Mouse (Mus musculus): ENCODE measurements at regions not wholly inside any gene's neighbourhood (a gene's known extent, or its start where the extent isn't known, plus 50 kb on each side); places are given as distances from the start of the nearest gene placed in this dataset.

DNA sequence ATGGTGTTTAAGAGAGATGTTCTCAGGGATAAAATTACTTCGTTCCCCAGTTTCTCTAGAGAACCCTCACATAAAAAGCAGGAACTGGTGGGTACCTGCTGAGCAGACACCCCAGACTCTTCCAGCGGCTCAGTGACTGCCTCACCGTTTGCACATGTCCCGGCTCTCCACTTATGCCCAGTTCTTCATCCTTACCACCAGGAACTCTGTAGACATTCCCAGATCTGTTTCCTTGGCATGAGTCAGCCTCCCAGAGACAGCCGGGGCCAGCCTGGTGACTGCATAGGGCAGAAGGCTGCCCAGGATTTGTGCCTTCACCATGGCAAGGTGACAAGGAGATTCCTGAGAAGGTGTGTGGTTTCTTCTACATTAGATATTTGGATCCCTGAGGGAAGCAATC lies 81.6 kb upstream of the Rasgrf1 start:
- no peak overlapping the region for H3K27ac ChIP-seq
- H3K9ac ChIP-seq (replicated peaks), result no peak overlapping the region
- no peaks in the 10 kb centered on the region for H3K36me3 ChIP-seq
- ATAC-seq (ENCODE audit: insufficient number of reproducible peaks, insufficient read depth, low FRiP score, low TSS enrichment, low read depth), result no peak
- no peak overlapping the region for H3K4me2 ChIP-seq
- 0 out of 2 replicates have a peak, but pooled peaks cover 5% of the 10 kb centered on the region for H3K27me3 ChIP-seq
- no peak overlapping the region for H3K4me3 ChIP-seq (replicated peaks)
- no peaks in the 10 kb centered on the region for H3K4me1 ChIP-seq (replicated peaks)
- no peaks in the 10 kb centered on the region for H3K9me3 ChIP-seq
- WGBS, result 91% methylated on average over 5 of the region's 5 CpGs

DNA sequence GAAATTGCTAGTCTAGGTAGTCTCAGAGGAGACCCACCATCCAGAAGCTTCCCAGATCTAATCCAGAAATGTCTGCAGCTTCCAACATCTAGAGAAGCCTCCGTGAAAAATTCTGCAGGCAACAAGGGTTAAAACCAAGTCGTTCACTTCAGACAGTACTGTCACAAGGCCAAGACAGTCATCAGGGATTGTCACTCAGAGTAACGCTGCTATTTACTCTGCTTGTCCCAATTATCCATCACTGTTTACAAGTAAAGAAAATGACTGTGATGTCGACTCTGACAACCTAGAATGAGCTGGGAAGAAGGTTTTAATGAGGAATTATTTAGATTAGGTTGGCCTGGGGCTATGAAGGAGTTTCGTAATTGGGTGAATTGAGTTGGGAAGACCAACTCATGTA lies 82.1 kb upstream of the Rasgrf1 start:
- H3K4me3 ChIP-seq (replicated peaks), result no peak overlapping the region
- H3K27me3 ChIP-seq, result 0 out of 2 replicates have a peak, but pooled peaks cover 5% of the 10 kb centered on the region
- no peak overlapping the region for H3K4me2 ChIP-seq
- no peaks in the 10 kb centered on the region for H3K36me3 ChIP-seq
- H3K4me1 ChIP-seq (replicated peaks), result no peaks in the 10 kb centered on the region
- H3K9me3 ChIP-seq, result no peaks in the 10 kb centered on the region
- H3K9ac ChIP-seq (replicated peaks), result no peak overlapping the region
- no peak overlapping the region for H3K27ac ChIP-seq
- no peak for ATAC-seq (ENCODE audit: insufficient number of reproducible peaks, insufficient read depth, low FRiP score, low TSS enrichment, low read depth)
- WGBS, result 61% methylated on average over 5 of the region's 5 CpGs

DNA sequence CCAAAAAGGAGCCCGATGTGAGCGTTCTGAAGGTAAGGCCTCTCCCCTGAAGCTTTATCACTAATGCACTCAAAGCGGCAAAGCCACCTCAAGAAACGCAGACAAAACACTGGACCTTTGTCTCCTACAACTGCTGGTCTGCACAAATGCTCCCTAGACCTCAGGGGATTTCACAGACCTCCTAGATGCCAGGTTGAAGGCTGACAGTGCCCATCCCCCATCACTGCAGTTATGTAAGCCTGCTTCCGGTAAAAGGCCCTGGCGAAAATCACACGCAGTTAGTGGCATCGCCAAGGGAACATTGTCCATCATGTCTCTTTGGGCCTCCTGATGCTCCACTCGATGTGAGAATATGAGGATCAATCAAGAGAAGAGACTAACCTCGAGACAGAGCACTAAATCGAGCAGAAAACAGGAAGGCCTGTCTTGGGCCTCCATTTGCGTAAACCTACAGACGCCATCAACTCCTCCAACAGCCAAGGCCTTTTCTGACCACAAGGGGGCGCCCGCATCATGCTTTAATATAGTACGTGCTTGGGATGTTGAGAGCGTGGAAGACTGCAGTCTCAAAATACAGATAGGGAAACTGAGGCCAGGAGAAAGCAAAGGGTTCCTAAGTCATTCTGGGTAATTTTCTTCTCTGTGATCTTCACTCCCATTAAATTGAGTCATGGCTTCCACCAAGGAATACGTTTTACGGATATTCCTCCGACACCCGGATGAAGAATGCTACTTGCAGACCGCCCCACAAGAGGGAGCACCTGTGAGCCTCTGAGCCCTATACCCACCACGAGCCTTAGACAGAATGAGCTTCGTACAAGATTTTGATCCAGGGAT lies 82.8 kb upstream of the Rasgrf1 start:
- no peaks in the 10 kb centered on the region for H3K9me3 ChIP-seq
- 0 out of 2 replicates have a peak, but pooled peaks cover 5% of the 10 kb centered on the region for H3K27me3 ChIP-seq
- H3K36me3 ChIP-seq, result no peaks in the 10 kb centered on the region
- H3K27ac ChIP-seq, result no peak overlapping the region
- 34% methylated on average over 24 of the region's 24 CpGs for WGBS
- peak overlapping the region; percentile 23; the same call in 1 of the 2 replicates for H3K4me3 ChIP-seq (replicated peaks)
- H3K4me1 ChIP-seq (replicated peaks), result no peaks in the 10 kb centered on the region
- no peak overlapping the region for H3K9ac ChIP-seq (replicated peaks)
- H3K4me2 ChIP-seq, result peak overlapping the region; percentile 44
- ATAC-seq (ENCODE audit: insufficient number of reproducible peaks, insufficient read depth, low FRiP score, low TSS enrichment, low read depth), result peak; percentile 75; the same call in 1 of the 2 replicates

DNA sequence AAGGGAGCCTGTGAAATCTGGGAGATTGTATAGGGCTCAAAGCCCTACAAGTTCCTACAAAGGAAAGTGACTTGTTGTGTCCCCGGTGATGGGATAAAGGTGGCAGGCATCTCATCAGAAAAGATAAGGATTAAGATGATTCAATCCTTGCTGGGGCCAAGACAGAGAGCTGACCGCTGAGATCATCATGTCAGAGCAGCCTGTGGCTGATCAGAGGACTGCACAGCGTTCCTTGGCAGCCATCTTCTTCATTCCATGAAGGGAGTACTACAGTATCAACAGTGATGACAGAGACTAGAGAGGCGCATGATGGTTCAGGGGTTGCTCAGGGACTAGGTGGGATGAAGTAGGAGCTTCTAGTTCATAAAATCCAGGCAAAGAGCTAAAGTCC lies 83.6 kb upstream of the Ankrd34c start:
- no peak for ATAC-seq (ENCODE audit: insufficient number of reproducible peaks, insufficient read depth, low FRiP score, low TSS enrichment, low read depth)
- Histone ChIP-seq H3K27me3 (no peaks in the 10 kb centered on the region), H3K4me3 (replicated peaks) (no peak overlapping the region), H3K4me1 (replicated peaks) (no peaks in the 10 kb centered on the region), H3K4me2 (no peak overlapping the region), H3K9me3 (no peaks in the 10 kb centered on the region), H3K9ac (replicated peaks) (no peak overlapping the region), H3K27ac (no peak overlapping the region), H3K36me3 (no peaks in the 10 kb centered on the region)
- 87% methylated on average over 4 of the region's 4 CpGs for whole genome bisulfite sequencing

DNA sequence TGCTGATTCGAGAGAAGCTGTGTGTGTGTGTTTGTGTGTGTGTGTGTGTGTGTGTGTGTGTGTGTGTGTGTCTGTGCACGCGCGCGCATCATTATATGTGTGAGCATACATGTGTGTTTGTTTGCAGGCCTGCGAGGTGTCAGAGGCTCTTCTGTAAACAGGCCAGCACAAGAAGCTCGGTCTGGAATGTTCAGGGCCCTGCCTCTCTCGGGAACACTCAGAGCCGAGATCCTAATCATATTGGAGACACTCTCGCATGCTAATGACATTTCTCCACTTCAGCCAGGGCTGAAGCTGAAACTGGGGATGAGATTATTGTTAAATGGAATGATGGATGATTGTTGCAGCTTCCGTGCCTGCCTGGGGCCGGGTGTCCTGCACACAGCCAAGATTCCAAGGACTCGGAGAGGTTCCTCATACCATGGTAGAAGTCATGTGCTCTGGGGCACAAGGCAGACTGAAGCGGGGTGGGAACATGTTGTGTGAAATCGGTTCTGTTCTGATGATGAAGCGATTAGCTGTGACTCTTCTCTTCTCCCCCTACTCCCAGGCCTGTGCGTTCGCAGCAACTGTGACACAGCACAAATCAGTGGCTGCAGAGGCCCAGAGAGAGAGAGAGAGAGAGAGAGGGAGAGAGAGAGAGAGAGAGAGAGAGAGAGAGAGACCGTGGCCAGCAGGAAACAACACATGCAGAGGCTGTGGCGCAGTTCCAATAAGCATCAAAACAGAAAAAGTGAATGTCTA lies 83.0 kb upstream of the Ankrd34c start:
- H3K9ac ChIP-seq (replicated peaks), result no peak overlapping the region
- H3K27ac ChIP-seq, result no peak overlapping the region
- no peaks in the 10 kb centered on the region for H3K4me1 ChIP-seq (replicated peaks)
- no peaks in the 10 kb centered on the region for H3K36me3 ChIP-seq
- 70% methylated on average over 19 of the region's 20 CpGs for WGBS
- H3K4me3 ChIP-seq (replicated peaks), result no peak overlapping the region
- H3K4me2 ChIP-seq, result no peak overlapping the region
- no peaks in the 10 kb centered on the region for H3K9me3 ChIP-seq
- no peaks in the 10 kb centered on the region for H3K27me3 ChIP-seq
- ATAC-seq (ENCODE audit: insufficient number of reproducible peaks, insufficient read depth, low FRiP score, low TSS enrichment, low read depth), result no peak

DNA sequence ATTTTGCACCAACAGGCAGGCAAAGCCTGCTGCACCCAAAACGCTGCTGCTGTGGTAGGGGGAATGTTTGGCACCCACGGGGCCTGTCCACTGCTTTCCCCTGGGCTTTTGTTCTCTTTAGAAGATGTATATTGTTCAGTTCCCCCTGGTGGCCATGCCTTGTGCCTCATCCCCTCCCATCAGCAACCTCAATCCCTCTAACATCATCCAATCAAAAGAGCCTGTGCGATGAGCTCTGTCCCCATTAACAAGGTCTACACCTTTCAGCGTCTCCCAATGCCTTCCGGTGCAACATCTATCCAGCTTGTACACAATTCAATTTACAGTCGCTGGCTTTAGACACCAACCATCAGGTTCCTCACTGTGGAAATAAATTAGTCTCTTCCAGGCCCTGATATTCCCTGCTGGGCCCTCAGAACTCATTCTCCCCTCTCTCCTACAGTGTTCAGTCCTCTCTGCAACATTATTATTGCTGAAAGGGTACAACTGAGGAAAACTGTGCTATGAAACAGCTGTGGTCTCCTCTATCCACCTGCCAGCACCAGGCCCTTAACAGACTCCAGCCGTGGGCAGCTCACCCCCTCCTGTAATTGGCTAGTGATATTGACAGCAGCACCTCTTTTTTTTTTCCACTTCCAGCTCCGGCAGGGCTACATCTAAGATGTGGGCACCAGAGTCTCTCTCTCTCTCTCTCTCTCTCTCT lies 75.5 kb upstream of the Ankrd34c start:
- H3K9ac ChIP-seq (replicated peaks), result no peak overlapping the region
- H3K4me1 ChIP-seq (replicated peaks), result no peaks in the 10 kb centered on the region
- no peaks in the 10 kb centered on the region for H3K36me3 ChIP-seq
- no peaks in the 10 kb centered on the region for H3K9me3 ChIP-seq
- 55% methylated on average over 8 of the region's 8 CpGs for WGBS
- no peak overlapping the region for H3K4me2 ChIP-seq
- no peak overlapping the region for H3K4me3 ChIP-seq (replicated peaks)
- no peak for ATAC-seq (ENCODE audit: insufficient number of reproducible peaks, insufficient read depth, low FRiP score, low TSS enrichment, low read depth)
- H3K27me3 ChIP-seq, result no peaks in the 10 kb centered on the region
- no peak overlapping the region for H3K27ac ChIP-seq

DNA sequence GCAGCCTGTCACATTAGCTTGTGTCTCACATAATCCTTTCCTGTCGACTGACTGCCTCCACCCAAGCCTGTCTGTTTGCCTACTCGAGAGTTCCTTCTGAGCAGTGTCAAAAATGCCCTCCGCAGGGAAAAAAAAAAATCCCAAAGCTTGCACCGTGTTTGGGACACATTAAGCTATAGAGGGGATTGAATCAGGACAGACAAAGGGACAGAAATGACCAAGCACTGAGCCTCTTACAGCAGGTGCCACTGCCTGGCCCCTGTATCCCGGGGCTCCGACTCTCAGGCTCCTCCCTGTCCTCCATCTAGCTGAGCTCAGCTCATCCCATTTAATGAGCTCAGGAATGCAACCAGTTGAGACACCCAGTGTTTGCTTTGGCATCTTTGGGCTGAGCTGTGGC lies 69.1 kb upstream of the Ankrd34c start:
- no peak overlapping the region for H3K27ac ChIP-seq
- H3K27me3 ChIP-seq, result no peaks in the 10 kb centered on the region
- no peak overlapping the region for H3K4me3 ChIP-seq (replicated peaks)
- H3K4me2 ChIP-seq, result no peak overlapping the region
- no peaks in the 10 kb centered on the region for H3K36me3 ChIP-seq
- H3K9me3 ChIP-seq, result no peaks in the 10 kb centered on the region
- 45% methylated on average over 6 of the region's 6 CpGs for WGBS
- no peak overlapping the region for H3K9ac ChIP-seq (replicated peaks)
- ATAC-seq (ENCODE audit: insufficient number of reproducible peaks, insufficient read depth, low FRiP score, low TSS enrichment, low read depth), result no peak; the same call in 1 of the 2 replicates
- no peaks in the 10 kb centered on the region; the same call in 1 of the 2 replicates for H3K4me1 ChIP-seq (replicated peaks)

DNA sequence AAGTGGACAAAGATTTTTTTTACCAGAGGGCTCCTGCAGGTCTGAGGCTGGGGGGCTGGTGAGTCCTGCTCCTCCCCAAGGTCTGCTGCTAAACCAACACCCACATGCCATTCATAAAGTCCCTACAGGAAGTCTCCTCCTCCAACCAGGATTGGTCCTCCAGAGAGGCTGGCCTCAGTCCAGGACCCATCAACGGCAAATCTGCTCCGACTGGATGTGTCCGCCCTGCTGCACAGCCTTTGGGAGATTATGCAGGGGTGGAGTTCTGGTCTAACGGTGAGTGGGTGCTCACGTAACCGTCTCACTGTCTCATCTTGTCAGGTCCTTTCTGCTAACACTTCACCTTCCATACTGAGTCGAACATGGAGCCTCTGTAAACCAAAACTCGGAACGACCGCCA lies 64.4 kb upstream of the Ankrd34c start:
- ATAC-seq (ENCODE audit: insufficient number of reproducible peaks, insufficient read depth, low FRiP score, low TSS enrichment, low read depth), result no peak
- H3K4me2 ChIP-seq, result no peak overlapping the region
- H3K9ac ChIP-seq (replicated peaks), result no peak overlapping the region
- no peaks in the 10 kb centered on the region for H3K9me3 ChIP-seq
- no peak overlapping the region for H3K4me3 ChIP-seq (replicated peaks)
- no peaks in the 10 kb centered on the region; the same call in 1 of the 2 replicates for H3K27me3 ChIP-seq
- H3K4me1 ChIP-seq (replicated peaks), result no peaks in the 10 kb centered on the region; the same call in 1 of the 2 replicates
- WGBS, result 88% methylated on average over 10 of the region's 10 CpGs
- H3K36me3 ChIP-seq, result no peaks in the 10 kb centered on the region
- no peak overlapping the region for H3K27ac ChIP-seq

DNA sequence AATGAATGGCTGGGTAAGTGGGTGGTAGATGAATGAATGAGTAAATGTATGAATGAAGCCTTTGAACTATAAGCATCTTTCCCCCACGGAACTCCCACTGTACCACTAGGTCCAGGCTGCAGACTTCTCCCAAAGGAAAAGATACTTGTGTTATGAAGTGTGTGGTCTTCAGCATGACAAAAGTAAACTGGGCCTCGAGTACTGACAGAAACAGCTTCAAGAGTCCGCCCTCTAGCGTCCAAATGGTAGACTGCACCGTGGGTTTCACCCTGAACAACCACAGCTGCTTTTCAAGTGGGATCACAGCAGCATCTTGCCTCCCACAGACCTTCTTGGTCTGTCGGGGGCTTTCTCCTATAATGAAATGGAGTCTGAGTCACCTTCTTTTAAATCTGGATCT lies 54.7 kb upstream of the Ankrd34c start:
- H3K4me3 ChIP-seq (replicated peaks), result no peak overlapping the region
- H3K27me3 ChIP-seq, result no peaks in the 10 kb centered on the region
- no peak overlapping the region for H3K9ac ChIP-seq (replicated peaks)
- H3K9me3 ChIP-seq, result no peaks in the 10 kb centered on the region
- ATAC-seq (ENCODE audit: insufficient number of reproducible peaks, insufficient read depth, low FRiP score, low TSS enrichment, low read depth), result no peak
- no peaks in the 10 kb centered on the region for H3K4me1 ChIP-seq (replicated peaks)
- WGBS, result 8% methylated on average over 6 of the region's 6 CpGs
- H3K4me2 ChIP-seq, result no peak overlapping the region
- no peak overlapping the region for H3K27ac ChIP-seq
- no peaks in the 10 kb centered on the region for H3K36me3 ChIP-seq

DNA sequence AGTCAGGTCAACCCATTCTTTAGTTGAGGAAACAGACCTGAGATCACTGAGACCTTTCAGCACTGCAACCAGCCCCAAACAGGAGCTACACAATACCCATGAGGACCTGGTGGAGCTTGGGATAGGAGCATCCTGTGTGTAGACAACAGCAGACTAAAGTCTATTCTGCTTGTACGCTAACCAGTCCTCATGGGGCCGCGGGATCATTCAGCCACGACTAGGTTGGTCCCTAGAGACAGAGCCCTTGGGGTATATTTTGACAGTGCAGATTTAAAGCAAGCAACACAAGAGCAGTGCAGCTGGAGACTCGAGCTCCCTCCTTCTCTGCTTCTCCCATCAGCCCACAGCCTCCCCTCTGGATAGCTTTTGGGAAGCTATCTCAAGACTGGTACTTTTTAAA lies 51.7 kb upstream of the Ankrd34c start:
- ATAC-seq (ENCODE audit: insufficient number of reproducible peaks, insufficient read depth, low FRiP score, low TSS enrichment, low read depth), result no peak

DNA sequence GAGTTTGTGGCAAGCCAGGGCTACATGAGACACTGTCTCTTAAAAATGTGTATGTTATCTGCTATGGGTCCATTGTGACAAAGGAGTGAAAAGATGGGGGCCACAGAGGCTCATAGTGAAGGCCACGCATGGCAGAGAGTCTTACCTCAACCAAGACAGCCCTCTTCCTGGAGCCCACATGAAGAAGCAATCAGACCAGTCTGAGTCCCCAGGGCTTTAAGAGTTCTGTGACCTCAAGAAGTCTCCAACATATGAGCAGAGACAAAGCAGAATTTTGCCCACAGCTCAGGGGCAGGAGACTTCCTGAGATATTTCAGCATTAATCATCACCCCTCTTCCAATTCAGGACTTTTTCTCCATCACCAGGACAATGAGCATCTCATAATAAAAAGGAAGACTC lies 50.4 kb upstream of the Ankrd34c start:
- WGBS, result 83% methylated on average over 1 of the region's 1 CpGs
- Histone ChIP-seq H3K27ac (no peak overlapping the region), H3K4me1 (replicated peaks) (no peaks in the 10 kb centered on the region), H3K9me3 (no peaks in the 10 kb centered on the region), H3K36me3 (no peaks in the 10 kb centered on the region), H3K4me2 (no peak overlapping the region), H3K9ac (replicated peaks) (no peak overlapping the region), H3K27me3 (no peaks in the 10 kb centered on the region), H3K4me3 (replicated peaks) (no peak overlapping the region)
- no peak for ATAC-seq (ENCODE audit: insufficient number of reproducible peaks, insufficient read depth, low FRiP score, low TSS enrichment, low read depth)

More for the DNA sequence above, 51.7 kb upstream of the Ankrd34c start:
- H3K4me2 ChIP-seq, result no peak overlapping the region
- 80% methylated on average over 5 of the region's 5 CpGs for WGBS
- no peak overlapping the region for H3K9ac ChIP-seq (replicated peaks)
- H3K36me3 ChIP-seq, result no peaks in the 10 kb centered on the region
- H3K4me1 ChIP-seq (replicated peaks), result no peaks in the 10 kb centered on the region
- H3K4me3 ChIP-seq (replicated peaks), result no peak overlapping the region
- H3K27ac ChIP-seq, result no peak overlapping the region
- H3K27me3 ChIP-seq, result no peaks in the 10 kb centered on the region
- H3K9me3 ChIP-seq, result no peaks in the 10 kb centered on the region

Measured in limb, embryonic 12.5 days (tissue).